Mouse (Mus musculus) midbrain, embryonic 14.5 days (tissue): ENCODE results near the gene Dusp18. TPM values are rescaled to one million over a fixed set of nuclear protein-coding genes. Genes with fewer than 3 reads are reported as not detected.

Experiments
- ATAC-seq: fragments of 200-750 bp; cut with Nextera tagmentation; 2 replicates; pipeline ENCODE4 v1.8.0; 2017; ENCODE audit warnings: moderate number of reproducible peaks, moderate library complexity; ENCODE audit not compliant: low FRiP score, low TSS enrichment
- DNase-seq: peaks from one replicate; pipeline ENCODE4 v3.0.0-alpha.2; 2015
- H3K27ac ChIP-seq: fragments of 300-500 bp; sonication (generic); replicated peaks from 2 replicates; pipeline ENCODE4 v1.5.1; 2014; ENCODE audit warnings: mild to moderate bottlenecking, low read depth, low read length, moderate library complexity
- H3K27me3 ChIP-seq: fragments of 300-500 bp; sonication (generic); 2 replicates; pipeline ENCODE4 v1.6.1; 2014; ENCODE audit warnings: low read length, control low read depth, mixed read lengths; ENCODE audit not compliant: control insufficient read depth, insufficient read depth
- H3K36me3 ChIP-seq: fragments of 300-500 bp; sonication (generic); 2 replicates; pipeline ENCODE4 v1.6.1; 2014; ENCODE audit warnings: low read length, control low read depth; ENCODE audit not compliant: control insufficient read depth, insufficient read depth
- H3K4me1 ChIP-seq: fragments of 300-500 bp; sonication (generic); 2 replicates; pipeline ENCODE4 v1.6.1; 2014; ENCODE audit warnings: mild to moderate bottlenecking, antibody characterized with exemption, low read length, control low read depth; ENCODE audit not compliant: control insufficient read depth, insufficient read depth
- H3K4me2 ChIP-seq: fragments of 300-500 bp; sonication (generic); 2 replicates; pipeline ENCODE4 v1.6.1; 2014; ENCODE audit warnings: mild to moderate bottlenecking, low read length, moderate library complexity
- H3K4me3 ChIP-seq: fragments of 300-500 bp; sonication (generic); replicated peaks from 2 replicates; pipeline ENCODE4 v1.5.1; 2014; ENCODE audit warnings: low read depth, low read length
- H3K9ac ChIP-seq: fragments of 300-500 bp; sonication (generic); replicated peaks from 2 replicates; pipeline ENCODE4 v1.6.1; 2014; ENCODE audit warnings: mild to moderate bottlenecking, low read length, moderate library complexity
- H3K9me3 ChIP-seq: fragments of 300-500 bp; sonication (generic); 2 replicates; pipeline ENCODE4 v1.6.1; 2016; ENCODE audit warnings: low read length, control low read depth, mixed read lengths; ENCODE audit not compliant: control insufficient read depth
- WGBS: fragments of 180-500 bp; shearing (Covaris S2); extraction: QIAGEN DNeasy Blood & Tissue Kit; methylation state at CpG from one replicate; pipeline ENCODE4 v1.1.7; 2014; 5-methylcytosine and 5-hydroxymethylcytosine counted together
- polyA plus RNA-seq: library from polyadenylated mRNA; unstranded; fragments of >200 nt; fragmentation: Nextera tagmentation; extraction: Ambion mirVana; gene quantifications from 2 replicates; pipeline ENCODE4 v1.2.1, GENCODE M21; 2014

Dusp18 gene
- polyA plus RNA-seq, 1 experiment from 2014 or later, result 38.1 TPM

- Histone ChIP-seq H3K27ac (peak overlapping the region; percentile 28; the same call in 1 of the 2 replicates), H3K36me3 (no peaks in the 10 kb centered on the region), H3K9me3 (no peaks in the 10 kb centered on the region), H3K4me2 (no peak overlapping the region), H3K4me3 (no peak overlapping the region), H3K9ac (no peak overlapping the region), H3K27me3 (no peaks in the 10 kb centered on the region), H3K4me1 (no peaks in the 10 kb centered on the region)
- DNase-seq, result no peak
- no peak for ATAC-seq
- 92% methylated on average over 3 of the region's 3 CpGs for WGBS
Observed at GRCm38 (mm10) chr11:3854156-3854555, 40.9 kb upstream of the Dusp18 start.

- ATAC-seq (no peak), DNase-seq (no peak)
- H3K4me1 ChIP-seq, result no peaks in the 10 kb centered on the region
- no peaks in the 10 kb centered on the region for H3K27me3 ChIP-seq
- no peak overlapping the region for H3K4me3 ChIP-seq
- H3K9ac ChIP-seq, result no peak overlapping the region
- 92% methylated on average over 5 of the region's 5 CpGs for WGBS
- no peak overlapping the region for H3K27ac ChIP-seq
- H3K36me3 ChIP-seq, result no peaks in the 10 kb centered on the region
- no peaks in the 10 kb centered on the region for H3K9me3 ChIP-seq
- H3K4me2 ChIP-seq, result no peak overlapping the region
Observed at GRCm38 (mm10) chr11:3855846-3856245, 39.2 kb upstream of the Dusp18 start.

GRCm38 (mm10) chr11:3857902-3858301 lies 37.1 kb upstream of the Dusp18 start:
- no peaks in the 10 kb centered on the region for H3K36me3 ChIP-seq

GRCm38 (mm10) chr11:3859778-3860177 lies 35.3 kb upstream of the Dusp18 start:
- 91% methylated on average over 4 of the region's 4 CpGs for WGBS
- Histone ChIP-seq H3K27ac (no peak overlapping the region), H3K9ac (no peak overlapping the region), H3K4me1 (peaks cover 7% of the 10 kb centered on the region; the same call in 1 of the 2 replicates), H3K4me3 (no peak overlapping the region), H3K36me3 (no peaks in the 10 kb centered on the region), H3K9me3 (no peaks in the 10 kb centered on the region), H3K4me2 (no peak overlapping the region), H3K27me3 (peaks cover 7% of the 10 kb centered on the region; the same call in 1 of the 2 replicates)
- ATAC-seq, result no peak
- DNase-seq, result no peak

More at GRCm38 (mm10) chr11:3857902-3858301, 37.1 kb upstream of the Dusp18 start:
- Histone ChIP-seq H3K4me1 (no peaks in the 10 kb centered on the region), H3K27me3 (peaks cover 3% of the 10 kb centered on the region; the same call in 1 of the 2 replicates), H3K9me3 (no peaks in the 10 kb centered on the region), H3K9ac (no peak overlapping the region), H3K4me3 (no peak overlapping the region), H3K27ac (no peak overlapping the region), H3K4me2 (no peak overlapping the region)
- no peak for DNase-seq
- WGBS, result 75% methylated on average over 5 of the region's 5 CpGs
- ATAC-seq, result no peak

GRCm38 (mm10) chr11:3860361-3860760 lies 34.7 kb upstream of the Dusp18 start:
- 83% methylated on average over 4 of the region's 4 CpGs for WGBS
- Histone ChIP-seq H3K27me3 (peaks cover 10% of the 10 kb centered on the region), H3K36me3 (no peaks in the 10 kb centered on the region), H3K4me3 (no peak overlapping the region), H3K9me3 (no peaks in the 10 kb centered on the region), H3K27ac (no peak overlapping the region), H3K4me1 (peaks cover 7% of the 10 kb centered on the region; the same call in 1 of the 2 replicates), H3K9ac (no peak overlapping the region), H3K4me2 (no peak overlapping the region)
- ATAC-seq (no peak), DNase-seq (no peak)

- Histone ChIP-seq H3K27ac (no peak overlapping the region), H3K27me3 (peaks cover 12% of the 10 kb centered on the region), H3K9ac (peak overlapping the region; percentile 60; the same call in 1 of the 2 replicates), H3K4me1 (peaks cover 7% of the 10 kb centered on the region; the same call in 1 of the 2 replicates), H3K9me3 (no peaks in the 10 kb centered on the region), H3K4me2 (peak overlapping the region; percentile 73), H3K4me3 (peak overlapping the region; percentile 44), H3K36me3 (no peaks in the 10 kb centered on the region)
- WGBS, result 79% methylated on average over 19 of the region's 19 CpGs
- DNase-seq (no peak), ATAC-seq (no peak)
Observed at GRCm38 (mm10) chr11:3862661-3863453, 32.2 kb upstream of the Dusp18 start.

GRCm38 (mm10) chr11:3863454-3864112 lies 31.5 kb upstream of the Dusp18 start, which contains the start of gene Osbp2:
Gene Osbp2 (minus strand): TSS chr11:3863903.
- 0 out of 2 replicates have a peak within 1 kb of the TSS, but pooled peaks have one; percentile 26 for H3K27ac ChIP-seq
- 3% methylated on average over 55 of the region's 58 CpGs for WGBS

GRCm38 (mm10) chr11:3864343-3864742 lies 30.7 kb upstream of the Dusp18 start:
- Histone ChIP-seq H3K9me3 (no peaks in the 10 kb centered on the region), H3K4me1 (peaks cover 7% of the 10 kb centered on the region; the same call in 1 of the 2 replicates), H3K27ac (0 out of 2 replicates have a peak overlapping the region, but pooled peaks have one; percentile 26), H3K36me3 (no peaks in the 10 kb centered on the region), H3K27me3 (peaks cover 12% of the 10 kb centered on the region), H3K4me3 (peak overlapping the region; percentile 44), H3K4me2 (peak overlapping the region; percentile 73), H3K9ac (peak overlapping the region; percentile 60; the same call in 1 of the 2 replicates)
- ATAC-seq (peak; percentile 6; the same call in 1 of the 2 replicates), DNase-seq (peak; percentile 35)
- 31% methylated on average over 6 of the region's 6 CpGs for WGBS

More at GRCm38 (mm10) chr11:3863454-3864112, 31.5 kb upstream of the Dusp18 start, which contains the start of gene Osbp2:
- Histone ChIP-seq H3K36me3 (no peaks in the 10 kb centered on the region), H3K4me2 (peak within 1 kb of the TSS; percentile 73), H3K4me3 (peak within 1 kb of the TSS; percentile 44), H3K4me1 (peaks cover 7% of the 10 kb centered on the region; the same call in 1 of the 2 replicates), H3K9ac (peak within 1 kb of the TSS; percentile 60), H3K27me3 (peaks cover 12% of the 10 kb centered on the region), H3K9me3 (no peaks in the 10 kb centered on the region)
- DNase-seq, result peak; percentile 87
- ATAC-seq, result peak; percentile 90
